Mouse (Mus musculus) liver, postnatal 0 days (tissue): ENCODE measurements at regions not wholly inside any gene's neighbourhood (a gene's known extent, or its start where the extent isn't known, plus 50 kb on each side); places are given as distances from the start of the nearest gene placed in this dataset.

ENCODE experiments used
- CTCF ChIP-seq: sonication (generic); IDR thresholded peaks from 2 replicates; pipeline ENCODE4 v1.5.1; 2016; ENCODE audit warnings: antibody characterized with exemption, low read depth
- EP300 ChIP-seq: IDR thresholded peaks from 2 replicates; pipeline ENCODE4 v1.6.1; 2016; ENCODE audit warnings: antibody characterized with exemption, low read depth, mild to moderate bottlenecking

GRCm38 (mm10) chr6:66124292-66124691 is 171.9 kb downstream of the 4930544G11Rik start:
- TF ChIP-seq CTCF, result no peak
- TF ChIP-seq EP300, result no peak
